Mouse (Mus musculus) ES-Bruce4 (cell line): Measurements from ENCODE around the gene Stk24. TPM values are rescaled to one million over a fixed set of nuclear protein-coding genes. Genes with fewer than 3 reads are reported as not detected.

Experiments
- H3K27ac ChIP-seq: 2 replicates; pipeline ENCODE4 v1.5.1; 2012; ENCODE audit warnings: low read length, inconsistent platforms; ENCODE audit not compliant: insufficient read depth
- H3K27me3 ChIP-seq: 2 replicates; pipeline ENCODE4 v1.6.1; 2012; ENCODE audit warnings: mild to moderate bottlenecking, low read length, inconsistent platforms; ENCODE audit not compliant: control insufficient read depth, poor library complexity, insufficient read depth, severe bottlenecking
- H3K36me3 ChIP-seq: 2 replicates; pipeline ENCODE4 v1.6.1; 2012; ENCODE audit warnings: inconsistent platforms, mild to moderate bottlenecking, low read length, moderate library complexity; ENCODE audit not compliant: control insufficient read depth, poor library complexity, insufficient read depth, severe bottlenecking
- H3K4me1 ChIP-seq: one replicate; pipeline ENCODE4 v1.8.1; 2011; ENCODE audit warnings: low read length; ENCODE audit not compliant: control insufficient read depth, insufficient read depth
- H3K4me3 ChIP-seq: 2 replicates; pipeline ENCODE4 v1.5.1; 2011; ENCODE audit warnings: low read depth, mild to moderate bottlenecking, low read length
- H3K9ac ChIP-seq: 2 replicates; pipeline ENCODE4 v1.6.1; 2012; ENCODE audit warnings: low read depth, mild to moderate bottlenecking, inconsistent platforms; ENCODE audit not compliant: poor library complexity, severe bottlenecking
- H3K9me3 ChIP-seq: replicated peaks from 2 replicates; pipeline ENCODE4 v1.6.1; 2012; ENCODE audit warnings: mild to moderate bottlenecking, low read length, inconsistent platforms; ENCODE audit not compliant: control insufficient read depth, poor library complexity, insufficient read depth, severe bottlenecking
- CTCF ChIP-seq: IDR thresholded peaks from one replicate; pipeline ENCODE4 v1.8.1; 2011; ENCODE audit warnings: low read depth, low read length
- EP300 ChIP-seq: IDR thresholded peaks from 2 replicates; pipeline ENCODE4 v1.6.1; 2011; ENCODE audit warnings: low read depth, low read length; ENCODE audit not compliant: insufficient read depth
- POLR2A ChIP-seq: IDR thresholded peaks from one replicate; pipeline ENCODE4 v1.8.1; 2011; ENCODE audit warnings: low read length; ENCODE audit not compliant: insufficient read depth
- polyA plus RNA-seq: library from polyadenylated mRNA; stranded (reverse); fragments of >200 nt; gene quantifications from 2 replicates; pipeline ENCODE4 v1.2.4, GENCODE M21; 2011; ENCODE audit warnings: low read depth; ENCODE audit not compliant: missing spikeins, insufficient read depth, insufficient read length

Gene Stk24
- polyA plus RNA-seq, 1 experiment, result 135 TPM

DNA sequence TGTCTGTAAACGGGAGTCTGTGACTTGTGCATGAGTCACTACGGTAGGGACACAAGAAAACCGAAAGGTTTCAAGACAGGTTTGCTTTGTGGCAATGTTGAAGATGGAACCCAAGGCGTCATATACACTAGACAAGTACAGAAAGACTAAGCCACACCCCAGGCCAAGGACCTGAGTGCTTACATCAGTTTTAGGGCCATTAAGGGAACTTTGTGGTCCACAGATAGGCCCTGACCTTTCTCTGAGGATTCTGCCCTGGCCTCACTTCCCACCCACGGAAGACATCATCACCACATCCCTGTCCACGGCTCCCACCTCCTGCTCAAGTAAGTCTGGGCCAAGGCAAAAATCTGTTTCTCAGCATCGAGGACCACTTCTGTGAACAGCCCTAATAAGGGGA, 27.1 kb upstream of the Stk24 start:
- H3K27me3 ChIP-seq, result no peaks in the 10 kb centered on the region
- no peak overlapping the region for H3K4me3 ChIP-seq
- H3K9ac ChIP-seq, result no peak overlapping the region
- TF ChIP-seq POLR2A, result no peak
- no peak for TF ChIP-seq EP300
- no peak for TF ChIP-seq CTCF
- no peaks in the 10 kb centered on the region for H3K9me3 ChIP-seq
- no peaks in the 10 kb centered on the region for H3K36me3 ChIP-seq
- H3K4me1 ChIP-seq, result no peaks in the 10 kb centered on the region
- no peak overlapping the region for H3K27ac ChIP-seq

DNA sequence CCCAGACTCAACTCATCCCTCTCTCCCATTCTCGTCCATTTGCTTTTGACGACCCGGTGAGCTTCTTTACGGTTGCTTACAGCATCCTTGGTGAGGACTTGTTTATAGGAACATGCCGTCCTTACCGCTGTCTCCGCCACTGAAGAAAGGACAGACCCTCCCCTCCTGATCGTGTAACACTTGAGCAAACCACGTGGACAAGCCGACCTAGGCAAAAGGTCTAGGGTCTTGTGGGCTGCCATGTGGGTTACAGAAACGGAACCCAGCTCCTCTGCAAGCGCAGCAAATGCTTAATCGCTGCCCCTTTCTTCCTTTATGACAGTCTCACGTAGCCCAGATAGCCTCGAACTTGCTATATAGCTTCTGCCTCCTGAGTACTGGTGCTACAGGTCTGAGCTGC, 25.7 kb upstream of the Stk24 start:
- Histone ChIP-seq H3K4me3 (peak overlapping the region; percentile 24), H3K27me3 (no peaks in the 10 kb centered on the region), H3K27ac (no peak overlapping the region), H3K9ac (no peak overlapping the region), H3K36me3 (no peaks in the 10 kb centered on the region), H3K4me1 (no peaks in the 10 kb centered on the region), H3K9me3 (no peaks in the 10 kb centered on the region; the same call in 1 of the 2 replicates)
- TF ChIP-seq CTCF, result no peak
- TF ChIP-seq EP300, result no peak
- no peak for TF ChIP-seq POLR2A

- Histone ChIP-seq H3K9me3 (no peaks in the 10 kb centered on the region; the same call in 1 of the 2 replicates), H3K36me3 (no peaks in the 10 kb centered on the region), H3K4me3 (no peak overlapping the region), H3K9ac (no peak overlapping the region), H3K4me1 (no peaks in the 10 kb centered on the region), H3K27me3 (no peaks in the 10 kb centered on the region), H3K27ac (no peak overlapping the region)
- TF ChIP-seq CTCF (no peak), EP300 (no peak), POLR2A (no peak)
Observed at GRCm38 (mm10) chr14:121405120-121405519, 25.3 kb upstream of the Stk24 start.

GRCm38 (mm10) chr14:121399676-121400075, 19.9 kb upstream of the Stk24 start:
- Histone ChIP-seq H3K36me3 (no peaks in the 10 kb centered on the region), H3K4me3 (no peak overlapping the region), H3K27me3 (no peaks in the 10 kb centered on the region), H3K9ac (no peak overlapping the region), H3K4me1 (no peaks in the 10 kb centered on the region), H3K9me3 (no peaks in the 10 kb centered on the region; the same call in none of the 2 replicates), H3K27ac (no peak overlapping the region)
- no peak for TF ChIP-seq CTCF
- TF ChIP-seq EP300, result no peak
- no peak for TF ChIP-seq POLR2A

DNA sequence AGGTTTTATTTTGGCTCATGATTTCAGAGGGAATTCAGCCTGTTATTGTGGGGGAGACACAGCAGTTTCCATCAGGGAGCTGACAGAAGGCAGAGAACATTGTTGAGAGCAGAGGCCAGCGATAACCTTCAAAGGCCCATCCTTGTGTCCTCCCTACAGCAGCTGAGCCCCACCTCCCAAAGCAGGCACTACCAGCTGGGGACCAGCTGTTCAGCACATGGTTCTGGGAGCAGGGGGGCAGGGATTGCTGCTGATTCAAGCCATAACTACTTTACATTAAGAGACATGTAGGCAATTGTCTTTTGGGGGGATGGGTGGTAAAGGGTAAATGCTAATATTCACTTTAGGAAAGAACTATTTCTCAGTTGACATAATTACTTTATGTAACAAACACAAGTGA, 17.7 kb upstream of the Stk24 start:
- Histone ChIP-seq H3K4me3 (no peak overlapping the region), H3K27ac (no peak overlapping the region), H3K4me1 (no peaks in the 10 kb centered on the region), H3K36me3 (no peaks in the 10 kb centered on the region), H3K9me3 (no peaks in the 10 kb centered on the region; the same call in none of the 2 replicates), H3K27me3 (no peaks in the 10 kb centered on the region), H3K9ac (no peak overlapping the region)
- TF ChIP-seq CTCF (no peak), EP300 (no peak), POLR2A (no peak)

- Histone ChIP-seq H3K9ac (no peak overlapping the region), H3K27me3 (no peaks in the 10 kb centered on the region), H3K4me3 (no peak overlapping the region), H3K27ac (no peak overlapping the region), H3K36me3 (no peaks in the 10 kb centered on the region), H3K9me3 (no peaks in the 10 kb centered on the region; the same call in 1 of the 2 replicates), H3K4me1 (no peaks in the 10 kb centered on the region)
- TF ChIP-seq CTCF (no peak), EP300 (no peak), POLR2A (no peak)
Observed at GRCm38 (mm10) chr14:121395125-121395524, 15.3 kb upstream of the Stk24 start.
